Mouse (Mus musculus): ENCODE results near the gene Tspyl3.

DNA sequence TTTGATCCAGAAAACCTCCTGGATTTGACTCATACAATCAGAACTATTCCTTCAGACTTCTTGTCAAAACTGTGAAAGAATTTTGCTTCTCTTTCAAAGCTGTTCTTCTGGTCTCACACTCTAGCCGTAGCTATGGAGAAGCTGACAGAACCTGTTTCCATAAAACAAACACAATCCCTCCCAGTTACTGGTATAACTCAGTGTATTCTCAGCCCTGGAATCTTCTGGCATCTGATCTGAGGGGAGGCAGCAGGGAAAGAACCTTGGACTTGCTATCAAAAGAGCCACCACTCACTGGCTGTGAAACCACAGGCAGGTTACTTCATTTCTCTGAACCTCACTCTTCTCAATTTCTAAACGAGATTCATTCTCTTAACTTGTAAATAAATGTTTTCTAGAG lies 13.2 kb upstream of the Tspyl3 start:
- TF ChIP-seq CTCF (IDR thresholded peaks at IDR 0.05) (no peak), EP300 (IDR thresholded peaks at IDR 0.05) (peak; percentile 19; the same call in 1 of the 2 replicates)

All from lung, postnatal 0 days (tissue).